Mouse (Mus musculus) embryonic fibroblast, embryonic 13.5 days (primary cell): Measurements from ENCODE around the gene Cyp2j9.

ENCODE experiments used
- CTCF ChIP-seq: IDR thresholded peaks from 2 replicates; pipeline ENCODE4 v1.5.1; 2011; ENCODE audit warnings: mild to moderate bottlenecking, control low read depth, low read length, moderate library complexity, borderline replicate concordance; ENCODE audit not compliant: insufficient read depth
- POLR2A ChIP-seq: IDR thresholded peaks from 2 replicates; pipeline ENCODE4 v1.6.1; 2011; ENCODE audit warnings: low read depth, mild to moderate bottlenecking, control low read depth, low read length, moderate library complexity

DNA sequence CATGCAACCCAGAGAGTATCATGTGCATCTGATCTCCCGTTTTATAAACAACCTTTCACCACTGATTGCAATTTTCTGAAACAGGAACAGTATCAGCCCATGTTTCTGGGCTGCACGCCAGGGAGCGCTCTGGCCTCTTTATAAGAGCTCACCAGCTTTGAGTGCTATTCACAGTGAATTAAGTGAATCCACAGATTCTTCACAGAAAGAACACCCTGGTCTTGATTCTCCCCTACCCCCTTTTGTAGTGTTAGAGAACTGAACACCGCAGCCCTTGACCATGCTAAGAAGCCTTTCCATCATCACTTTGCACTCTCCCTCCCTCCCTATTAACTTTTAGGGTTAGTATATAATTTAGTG lies 393 bp upstream of the Cyp2j9 start:
- TF ChIP-seq CTCF (no peak), POLR2A (no peak)
